Mouse (Mus musculus) G1E (cell line): ENCODE measurements around the gene Lrrtm1.

Experiments
- CTCF ChIP-seq: IDR thresholded peaks from 2 replicates; pipeline ENCODE4 v1.5.1; 2012; ENCODE audit warnings: low read depth, low read length, inconsistent platforms, mixed read lengths
- GATA1 ChIP-seq: IDR thresholded peaks from 2 replicates; pipeline ENCODE4 v1.6.1; 2012; ENCODE audit warnings: borderline replicate concordance, low read length, inconsistent platforms, mixed read lengths
- TAL1 ChIP-seq: conservative IDR thresholded peaks from 2 replicates; pipeline ENCODE4 v1.6.1; 2012; ENCODE audit warnings: low read depth, low read length, inconsistent platforms, mixed read lengths

GRCm38 (mm10) chr6:77256348-77256747 is 13.9 kb downstream of the Lrrtm1 start:
- TF ChIP-seq GATA1 (no peak), CTCF (no peak), TAL1 (no peak)
